Mouse (Mus musculus) splenic B cell, adult 2 months (primary cell): Measurements from ENCODE around the gene Eif3g.

Experiments used
- DNase-seq: peaks from one replicate; pipeline ENCODE4 v3.0.0-alpha.2; 2011; ENCODE audit warnings: low read depth, low spot score
- H3K27me3 ChIP-seq: 2 replicates; pipeline ENCODE4 v1.6.1; 2012; ENCODE audit warnings: mild to moderate bottlenecking, low read length, moderate library complexity, mixed read lengths; ENCODE audit not compliant: control insufficient read depth, poor library complexity, insufficient read depth, severe bottlenecking
- H3K36me3 ChIP-seq: 2 replicates; pipeline ENCODE4 v1.6.1; 2012; ENCODE audit warnings: mild to moderate bottlenecking, low read length, moderate library complexity, mixed read lengths; ENCODE audit not compliant: control insufficient read depth, poor library complexity, insufficient read depth, severe bottlenecking

Eif3g gene

GRCm38 (mm10) chr9:20850179-20850578 is 48.2 kb downstream of the Eif3g start:
- Histone ChIP-seq H3K36me3 (no peaks in the 10 kb centered on the region), H3K27me3 (no peaks in the 10 kb centered on the region)
- no peak for DNase-seq
